Mouse (Mus musculus) forebrain, postnatal 0 days (tissue): ENCODE results near the gene Gm609. TPM values are rescaled to one million over a fixed set of nuclear protein-coding genes. Genes with fewer than 3 reads are reported as not detected.

Experiments used
- ATAC-seq: fragments of 200-750 bp; cut with Nextera tagmentation; 2 replicates; pipeline ENCODE4 v1.8.0; 2017; ENCODE audit warnings: mild to moderate bottlenecking, moderate library complexity
- DNase-seq: peaks from one replicate; pipeline ENCODE4 v3.0.0-alpha.2; 2015
- H3K27ac ChIP-seq: fragments of 300-500 bp; sonication (generic); 2 replicates; pipeline ENCODE4 v1.5.1; 2014; ENCODE audit warnings: low read depth, mild to moderate bottlenecking, antibody characterized with exemption, low read length, moderate library complexity, mixed read lengths
- H3K27me3 ChIP-seq: fragments of 300-500 bp; sonication (generic); 2 replicates; pipeline ENCODE4 v1.6.1; 2014; ENCODE audit warnings: mild to moderate bottlenecking, low read length, mixed read lengths; ENCODE audit not compliant: insufficient read depth
- H3K36me3 ChIP-seq: fragments of 300-500 bp; sonication (generic); 2 replicates; pipeline ENCODE4 v1.6.1; 2014; ENCODE audit warnings: mild to moderate bottlenecking, moderate library complexity; ENCODE audit not compliant: insufficient read depth
- H3K4me1 ChIP-seq: fragments of 300-500 bp; sonication (generic); 2 replicates; pipeline ENCODE4 v1.6.1; 2014; ENCODE audit warnings: antibody characterized with exemption; ENCODE audit not compliant: insufficient read depth
- H3K4me2 ChIP-seq: fragments of 300-500 bp; sonication (generic); 2 replicates; pipeline ENCODE4 v1.6.1; 2014; ENCODE audit warnings: low read depth, mild to moderate bottlenecking, moderate library complexity
- H3K4me3 ChIP-seq: fragments of 300-500 bp; sonication (generic); 2 replicates; pipeline ENCODE4 v1.5.1; 2014; ENCODE audit warnings: low read depth, low read length, mixed read lengths
- H3K9ac ChIP-seq: fragments of 300-500 bp; sonication (generic); 2 replicates; pipeline ENCODE4 v1.6.1; 2014; ENCODE audit warnings: mild to moderate bottlenecking
- H3K9me3 ChIP-seq: fragments of 300-500 bp; sonication (generic); 2 replicates; pipeline ENCODE4 v1.6.1; 2016; ENCODE audit warnings: low read length
- CTCF ChIP-seq: sonication (generic); IDR thresholded peaks from 2 replicates; pipeline ENCODE4 v1.5.1; 2016; ENCODE audit warnings: antibody characterized with exemption, control low read depth, low read depth
- WGBS: fragments of 180-500 bp; shearing (Covaris S2); extraction: QIAGEN DNeasy Blood & Tissue Kit; methylation state at CpG from one replicate; pipeline ENCODE4 v1.1.7; 2014; 5-methylcytosine and 5-hydroxymethylcytosine counted together
- polyA plus RNA-seq: library from polyadenylated mRNA; unstranded; fragments of >200 nt; fragmentation: Nextera tagmentation; extraction: Ambion mirVana; gene quantifications from 2 replicates; pipeline ENCODE4 v1.2.1, GENCODE M21; 2015
- total RNA-seq: library from RNA; depleted of rRNA; stranded (reverse); fragments of >200 nt; gene quantifications from 2 replicates; pipeline ENCODE4 v1.2.3, GENCODE M21; 2014; rRNA removed

Gene Gm609
- total and polyA plus RNA-seq, 2 experiments from 2014 or later: not detected

- Histone ChIP-seq H3K36me3 (no peaks in the 10 kb centered on the region), H3K4me3 (no peak overlapping the region), H3K4me1 (no peaks in the 10 kb centered on the region), H3K9me3 (no peaks in the 10 kb centered on the region), H3K27ac (no peak overlapping the region), H3K27me3 (no peaks in the 10 kb centered on the region), H3K9ac (no peak overlapping the region), H3K4me2 (no peak overlapping the region)
- DNase-seq (no peak), ATAC-seq (no peak)
- no peak for TF ChIP-seq CTCF
- WGBS: 71% methylated on average over 4 of the region's 4 CpGs
Observed at GRCm38 (mm10) chr16:45369285-45369965, 123.3 kb downstream of the Gm609 start.

GRCm38 (mm10) chr16:45366111-45366510, 126.7 kb downstream of the Gm609 start:
- H3K9me3 ChIP-seq: no peaks in the 10 kb centered on the region
- H3K9ac ChIP-seq: no peak overlapping the region
- no peak for TF ChIP-seq CTCF
- no peaks in the 10 kb centered on the region for H3K36me3 ChIP-seq
- no peak for DNase-seq
- H3K27me3 ChIP-seq: no peaks in the 10 kb centered on the region
- H3K4me2 ChIP-seq: no peak overlapping the region
- H3K27ac ChIP-seq: no peak overlapping the region
- no peak overlapping the region for H3K4me3 ChIP-seq
- H3K4me1 ChIP-seq: no peaks in the 10 kb centered on the region
- no peak for ATAC-seq
- WGBS: 60% methylated on average over 7 of the region's 7 CpGs

GRCm38 (mm10) chr16:45365353-45365752, 127.4 kb downstream of the Gm609 start:
- H3K4me1 ChIP-seq: no peaks in the 10 kb centered on the region
- no peak overlapping the region for H3K27ac ChIP-seq
- H3K9me3 ChIP-seq: no peaks in the 10 kb centered on the region
- no peak overlapping the region for H3K4me2 ChIP-seq
- H3K27me3 ChIP-seq: no peaks in the 10 kb centered on the region
- H3K36me3 ChIP-seq: no peaks in the 10 kb centered on the region
- DNase-seq (no peak), ATAC-seq (no peak)
- H3K9ac ChIP-seq: no peak overlapping the region
- WGBS: 88% methylated on average over 9 of the region's 9 CpGs
- no peak overlapping the region for H3K4me3 ChIP-seq
- TF ChIP-seq CTCF: no peak

- no peaks in the 10 kb centered on the region for H3K9me3 ChIP-seq
- H3K27me3 ChIP-seq: no peaks in the 10 kb centered on the region
- WGBS: 94% methylated on average over 1 of the region's 1 CpGs
- H3K4me1 ChIP-seq: no peaks in the 10 kb centered on the region
- no peaks in the 10 kb centered on the region for H3K36me3 ChIP-seq
- no peak overlapping the region for H3K9ac ChIP-seq
- DNase-seq (no peak), ATAC-seq (no peak)
- no peak overlapping the region for H3K4me3 ChIP-seq
- no peak overlapping the region for H3K27ac ChIP-seq
- H3K4me2 ChIP-seq: no peak overlapping the region
- TF ChIP-seq CTCF: no peak
Observed at GRCm38 (mm10) chr16:45364627-45365026, 128.1 kb downstream of the Gm609 start.

- TF ChIP-seq CTCF: no peak
- no peaks in the 10 kb centered on the region for H3K27me3 ChIP-seq
- DNase-seq (no peak), ATAC-seq (no peak)
- no peaks in the 10 kb centered on the region for H3K9me3 ChIP-seq
- H3K4me2 ChIP-seq: no peak overlapping the region
- H3K4me3 ChIP-seq: no peak overlapping the region
- H3K36me3 ChIP-seq: no peaks in the 10 kb centered on the region
- WGBS: 90% methylated on average over 4 of the region's 4 CpGs
- no peaks in the 10 kb centered on the region for H3K4me1 ChIP-seq
- no peak overlapping the region for H3K9ac ChIP-seq
- H3K27ac ChIP-seq: no peak overlapping the region
Observed at GRCm38 (mm10) chr16:45363480-45364045, 129.2 kb downstream of the Gm609 start.

Other genes with a start within 250 kb of the Gm609 start
- 312 and 318 TPM in 2 replicates for gene Cd200, start 83.9 kb downstream of the Gm609 start, total RNA-seq
- gene Cd200, start 83.9 kb downstream of the Gm609 start, polyA plus RNA-seq: 433 and 445 TPM in 2 replicates
- gene Gm17783, start 39.1 kb upstream of the Gm609 start, total RNA-seq: not detected in 2 replicates
- not detected in 2 replicates for gene Gm17783, start 39.1 kb upstream of the Gm609 start, polyA plus RNA-seq
- not detected in 2 replicates for gene Slc9c1, start 42.3 kb upstream of the Gm609 start, total RNA-seq
- not detected in 2 replicates for gene Slc9c1, start 42.3 kb upstream of the Gm609 start, polyA plus RNA-seq
- not detected in 2 replicates for gene Gcsam, start 117.4 kb upstream of the Gm609 start, total RNA-seq
- gene Gcsam, start 117.4 kb upstream of the Gm609 start, polyA plus RNA-seq: not detected in 2 replicates
- gene BC016579, start 161.1 kb upstream of the Gm609 start, total RNA-seq: 0.23 TPM in 1 of 2 replicates, not detected in the other
- not detected in 2 replicates for gene BC016579, start 161.1 kb upstream of the Gm609 start, polyA plus RNA-seq
- 0.85 and 1.3 TPM in 2 replicates for gene Tmprss7, start 200.7 kb upstream of the Gm609 start, total RNA-seq
- 0.43 and 0.69 TPM in 2 replicates for gene Tmprss7, start 200.7 kb upstream of the Gm609 start, polyA plus RNA-seq
- gene Tagln3, start 231.6 kb upstream of the Gm609 start, total RNA-seq: 225 and 289 TPM in 2 replicates
- 328 and 399 TPM in 2 replicates for gene Tagln3, start 231.6 kb upstream of the Gm609 start, polyA plus RNA-seq
- 22.9 and 27.4 TPM in 2 replicates for gene Abhd10, start 250.0 kb upstream of the Gm609 start, total RNA-seq
- gene Abhd10, start 250.0 kb upstream of the Gm609 start, polyA plus RNA-seq: 24.7 and 33.4 TPM in 2 replicates